Mouse (Mus musculus): ENCODE data around the gene Prrx2.

DNA sequence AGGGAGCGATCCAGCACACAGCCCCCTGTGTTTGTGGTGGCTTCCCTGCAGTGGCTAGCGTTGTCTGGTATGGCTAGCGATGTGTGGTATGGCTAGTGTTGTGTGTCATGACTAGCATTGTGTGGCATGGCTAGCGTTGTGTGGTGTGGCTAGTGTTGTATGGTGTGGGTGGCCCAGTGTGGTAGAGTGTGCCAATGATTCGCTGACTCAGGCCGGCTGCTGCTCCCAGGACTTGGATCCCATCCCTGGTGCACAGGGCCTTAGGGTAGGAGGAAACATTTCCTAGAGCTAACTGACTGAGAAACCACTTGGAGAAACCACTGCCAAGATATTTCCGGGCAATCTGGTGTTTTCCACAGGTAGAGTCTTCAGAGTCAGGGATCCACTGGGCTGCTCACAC, 82.9 kb downstream of the Prrx2 start:
- no peak for TF ChIP-seq CTCF (IDR thresholded peaks at IDR 0.05; ENCODE audit: extremely low read depth, insufficient read depth, insufficient read length, insufficient replicate concordance)
- TF ChIP-seq POLR2A (IDR thresholded peaks at IDR 0.05; ENCODE audit: low read depth, low read length) = no peak

Measured in spleen, adult 2 months (tissue).